Mouse (Mus musculus) liver, adult 2 months (tissue): ENCODE results near the gene Vac14.

ENCODE experiments used
- CTCF ChIP-seq: fragments of 200-500 bp; IDR thresholded peaks from 2 replicates; pipeline ENCODE4 v1.5.1; 2011; ENCODE audit warnings: low read depth, low read length, control low read depth
- POLR2A ChIP-seq: fragments of 200-500 bp; IDR thresholded peaks from 2 replicates; pipeline ENCODE4 v1.6.1; 2011; ENCODE audit warnings: low read length, control low read depth; ENCODE audit not compliant: insufficient read depth; ENCODE audit errors: extremely low read depth

DNA sequence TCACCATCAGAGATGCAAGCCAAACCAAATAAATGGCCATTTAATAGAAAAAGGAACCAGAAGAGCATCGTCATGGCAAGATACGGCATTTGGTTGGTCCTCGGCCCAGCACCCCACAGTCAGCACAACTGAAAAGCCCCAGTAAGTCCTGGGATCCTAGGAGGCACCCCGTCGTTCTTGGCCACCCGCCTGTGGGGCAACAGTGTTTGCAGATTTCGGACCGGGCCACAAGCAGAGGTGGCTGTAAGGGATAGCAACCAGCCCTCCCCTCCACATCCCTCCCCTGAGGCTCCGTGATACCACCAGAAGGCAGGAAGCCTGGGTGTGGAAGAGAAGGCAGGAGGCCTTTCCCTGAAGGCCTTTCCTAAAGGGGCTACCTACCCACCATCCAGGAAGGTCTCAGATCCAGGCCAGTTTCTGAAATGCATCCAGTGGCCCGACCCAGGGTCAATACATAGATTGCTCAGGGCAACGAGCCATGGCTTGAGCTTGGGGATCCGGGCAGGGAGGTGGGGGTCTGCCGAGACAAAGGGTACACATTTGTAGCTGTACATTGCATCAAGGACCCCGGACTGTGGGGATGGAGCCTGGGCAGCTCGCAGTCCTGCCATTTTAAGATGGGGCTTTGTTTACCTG is 123.5 kb downstream of the Vac14 start:
- no peak for TF ChIP-seq CTCF
- TF ChIP-seq POLR2A, result no peak
